Mouse (Mus musculus) gastrocnemius, postnatal 4 days (tissue): ENCODE measurements at regions not wholly inside any gene's neighbourhood (a gene's known extent, or its start where the extent isn't known, plus 50 kb on each side); places are given as distances from the start of the nearest gene placed in this dataset.

Source experiments
- DNase-seq, 2 experiments: peaks; one replicate each; pipeline ENCODE4 v3.0.0; 2021 to 2022; ENCODE audit warnings: low spot score in 2 of 2, mixed read lengths in 2 of 2

DNA sequence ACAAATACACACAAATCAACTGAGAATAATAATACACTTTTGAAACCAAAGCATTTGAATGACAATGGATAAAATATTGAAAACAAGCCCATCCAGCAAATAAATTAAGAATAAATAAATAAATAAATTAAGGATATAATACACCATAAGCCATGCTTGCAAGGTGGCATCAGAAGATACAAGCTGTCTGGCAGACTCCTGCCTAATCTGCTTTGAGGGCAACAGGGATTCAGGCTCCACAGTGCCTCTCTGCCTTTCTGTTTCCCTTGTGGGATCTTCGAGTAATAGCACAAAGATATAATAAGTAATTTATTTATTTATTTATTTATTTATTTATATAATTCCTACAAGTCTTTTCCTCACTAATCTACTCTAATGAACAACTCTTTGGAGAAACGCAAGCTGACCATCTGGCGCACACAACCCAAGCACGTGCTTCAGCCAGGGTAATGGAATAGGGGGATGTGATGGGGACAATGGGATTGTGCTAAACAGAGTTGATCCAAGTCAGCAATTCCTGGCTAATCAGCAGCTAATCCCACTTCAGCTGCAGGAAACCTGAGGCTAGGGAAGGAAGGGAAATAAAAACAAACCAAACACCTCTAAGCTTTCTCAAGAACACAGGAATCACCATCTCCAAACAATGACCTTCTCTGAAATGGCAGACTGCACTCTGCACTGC lies 205.8 kb upstream of the Cd180 start:
- DNase-seq: no peak

DNA sequence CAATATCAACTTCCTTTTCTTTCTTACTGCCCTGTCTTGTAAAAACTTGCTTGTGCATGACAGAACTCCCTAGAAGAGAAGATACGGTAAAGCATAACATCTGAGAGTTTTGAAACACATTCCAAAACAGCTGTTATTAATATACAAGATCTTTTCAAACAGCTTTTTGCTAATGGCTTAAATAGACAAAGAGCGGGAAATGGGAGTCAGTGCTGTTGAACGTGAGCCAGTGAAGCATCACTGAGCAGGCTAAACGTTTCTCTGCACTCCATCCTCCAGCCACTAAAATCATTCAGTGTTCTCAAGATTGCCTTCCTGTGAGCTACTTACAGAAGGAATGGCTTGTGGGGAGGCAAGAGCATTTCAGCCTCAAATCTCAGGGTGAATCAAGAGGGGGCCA lies 202.0 kb upstream of the Cd180 start:
- no peak for DNase-seq

DNA sequence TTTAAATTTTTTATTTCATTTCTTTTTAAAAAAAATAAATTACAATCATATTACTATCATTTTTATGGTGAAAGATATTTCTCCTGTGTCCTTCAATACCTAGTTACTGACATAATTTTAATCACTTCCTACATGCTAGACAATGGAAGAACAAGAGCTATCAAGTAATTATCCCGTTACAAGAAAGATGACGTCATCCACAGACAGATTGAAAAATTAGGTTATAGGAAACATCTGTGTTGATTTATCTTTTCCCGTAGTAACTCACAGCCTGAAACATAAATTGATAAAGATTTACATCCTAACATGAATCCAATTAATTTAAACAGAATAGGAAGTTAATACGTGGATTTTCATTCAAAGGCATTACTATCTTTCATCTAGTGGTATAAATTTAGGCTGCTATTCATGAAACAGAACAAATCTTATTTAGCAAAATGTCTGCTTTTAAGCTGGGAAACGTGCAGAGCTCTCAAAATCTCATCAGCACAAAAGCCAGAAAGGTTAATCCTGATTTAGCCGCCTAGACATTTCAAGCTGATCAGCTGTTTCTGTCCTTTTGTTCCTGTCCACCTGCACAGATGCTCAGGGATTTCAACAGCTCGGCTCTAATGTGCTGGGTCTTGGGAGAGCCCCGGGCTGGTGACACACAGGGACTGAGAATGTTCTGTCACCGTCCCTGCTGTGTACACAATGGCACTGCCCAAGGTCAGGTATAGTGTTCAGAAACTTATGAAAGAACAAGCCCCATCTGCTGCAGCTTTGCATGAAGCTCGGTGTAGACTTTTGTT lies 189.0 kb upstream of the Cd180 start:
- DNase-seq: no peak

- no peak for DNase-seq
Observed at GRCm38 (mm10) chr13:102507226-102507625, 186.1 kb upstream of the Cd180 start.

- no peak for DNase-seq
Observed at GRCm38 (mm10) chr13:102507916-102508315, 185.4 kb upstream of the Cd180 start.

- DNase-seq: no peak
Observed at GRCm38 (mm10) chr13:102510733-102511279, 182.6 kb upstream of the Cd180 start.

DNA sequence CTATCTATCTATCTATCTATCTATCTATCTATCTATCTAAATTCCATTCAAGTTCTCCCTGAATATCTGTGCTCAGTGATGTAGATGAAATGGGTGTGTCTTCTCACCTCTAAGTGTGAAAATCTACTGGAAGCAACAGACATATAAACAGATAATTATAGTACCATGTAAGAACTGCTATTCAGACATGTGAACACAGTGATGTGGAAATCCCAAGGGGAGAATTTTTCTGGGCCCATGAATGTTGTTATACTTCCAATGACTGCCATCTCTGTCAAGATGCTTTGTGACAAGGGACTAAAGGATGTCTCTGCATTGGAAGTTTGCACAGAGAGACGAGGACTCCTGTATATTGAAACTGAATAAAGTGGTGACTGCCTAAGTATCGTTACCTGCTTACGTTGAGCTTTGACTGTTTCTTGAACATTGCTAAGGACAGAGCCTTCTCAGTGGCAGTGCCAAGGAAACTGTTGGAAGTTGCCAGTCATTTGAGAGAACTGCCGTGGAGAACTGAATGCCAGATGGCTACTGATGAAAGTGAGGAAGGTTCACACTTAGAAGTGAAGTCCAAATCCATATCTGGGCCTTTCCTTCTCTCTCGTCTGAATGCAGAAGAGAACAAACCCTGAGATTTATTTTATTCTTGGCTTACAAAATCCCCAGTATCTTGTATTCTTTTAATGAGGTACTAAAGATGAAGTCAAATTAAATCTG lies 175.0 kb upstream of the Cd180 start:
- DNase-seq: no peak

GRCm38 (mm10) chr13:102521427-102521826 lies 171.9 kb upstream of the Cd180 start:
- no peak for DNase-seq

DNA sequence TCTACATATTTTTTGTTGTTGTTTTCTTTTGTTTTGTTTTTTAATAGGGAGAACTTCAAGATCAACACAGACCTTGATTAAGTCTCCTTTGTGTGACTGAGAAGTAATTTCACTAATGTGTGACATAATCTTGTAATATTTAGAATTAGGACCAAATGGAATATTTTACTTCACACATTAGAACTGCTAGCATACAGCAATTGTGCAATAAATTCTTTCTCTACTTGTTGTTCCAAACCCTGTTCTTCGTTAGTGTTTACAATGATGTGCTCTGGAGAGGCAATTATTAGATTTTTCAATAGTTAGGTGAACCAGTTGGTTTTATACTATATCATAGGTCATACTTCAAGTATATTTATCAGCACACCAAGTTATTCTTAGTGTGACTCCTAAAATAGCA lies 171.3 kb upstream of the Cd180 start:
- no peak for DNase-seq

DNA sequence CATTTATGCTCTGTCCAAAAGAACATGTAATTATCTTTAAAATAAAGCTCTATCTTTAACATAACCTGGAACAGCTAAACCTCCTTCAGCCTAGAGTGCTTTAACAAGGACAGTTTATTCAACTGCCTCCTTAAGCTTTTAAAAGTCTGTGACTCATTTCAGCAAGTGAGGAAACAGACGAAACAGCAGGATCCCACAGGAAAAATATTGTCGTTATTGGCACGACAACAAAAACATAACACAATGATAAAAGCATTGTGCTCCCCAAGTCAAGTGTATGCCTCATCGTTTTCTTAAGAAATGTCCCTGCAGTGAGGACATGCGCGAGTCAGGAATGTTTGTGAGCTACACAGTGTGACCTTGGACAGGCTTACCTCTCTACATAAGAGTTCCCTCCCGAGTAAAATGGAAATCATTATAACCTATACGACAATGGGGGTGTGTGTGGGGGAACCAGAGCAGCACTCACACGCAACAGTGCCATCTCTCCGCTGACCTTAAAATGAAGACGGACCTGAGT lies 166.7 kb upstream of the Cd180 start:
- no peak for DNase-seq

DNA sequence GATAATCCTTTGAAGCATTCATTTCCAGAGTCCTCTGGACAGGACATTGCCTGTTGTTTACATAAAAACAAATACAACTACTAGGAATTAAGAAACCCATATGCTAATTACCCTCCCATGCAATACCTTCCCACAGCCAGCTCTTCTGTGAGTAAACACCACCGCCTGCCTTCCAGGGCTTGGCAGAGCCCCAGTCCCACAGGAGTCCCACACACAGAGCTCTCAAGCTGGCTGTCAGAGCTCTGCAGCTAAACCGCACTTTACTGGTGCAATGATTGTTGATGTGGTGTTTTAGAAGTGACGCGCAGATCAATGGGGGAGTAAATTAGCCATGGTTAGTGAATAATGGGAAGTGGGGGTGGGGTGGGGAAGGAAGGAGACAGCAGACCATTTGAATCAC lies 159.6 kb upstream of the Cd180 start:
- DNase-seq: no peak

DNA sequence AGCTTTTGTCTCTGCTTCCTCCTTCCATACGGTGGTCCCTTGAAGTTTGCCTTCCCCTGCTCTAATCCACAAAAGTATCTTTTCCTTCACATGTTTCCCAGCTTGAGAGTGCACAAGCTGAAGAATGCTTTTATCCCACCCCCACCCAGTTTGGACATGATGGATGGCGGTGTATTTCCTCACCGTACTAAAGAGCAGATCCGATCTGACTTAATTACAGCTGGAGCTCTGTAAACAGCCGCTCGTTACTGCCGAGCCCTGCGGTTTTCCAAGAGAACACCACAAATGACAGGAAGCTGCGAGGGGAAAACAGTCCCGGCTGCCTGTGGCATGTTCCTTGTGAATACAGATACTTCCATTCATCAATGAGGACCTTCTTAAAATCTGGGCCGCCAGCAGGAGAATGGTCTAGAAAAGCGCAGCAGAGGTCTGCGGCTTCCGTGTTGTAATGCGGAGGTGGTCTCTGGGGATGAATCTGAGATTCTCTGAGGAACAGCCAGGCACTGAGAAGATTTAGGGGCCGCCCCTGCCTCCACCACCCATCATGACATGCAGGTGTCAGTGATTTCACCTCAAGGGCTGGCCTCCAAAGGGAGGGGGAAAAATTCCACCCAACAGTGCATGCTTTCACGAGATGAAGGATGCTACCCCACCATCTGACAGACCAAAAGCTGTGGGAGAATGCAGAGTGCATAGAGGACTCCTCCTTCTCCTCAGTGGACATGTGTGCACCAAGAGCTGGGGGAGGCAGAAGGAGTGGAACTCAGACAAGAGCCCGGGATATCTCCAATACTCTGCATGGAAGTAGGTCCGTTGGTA lies 155.7 kb upstream of the Cd180 start:
- no peak for DNase-seq

DNA sequence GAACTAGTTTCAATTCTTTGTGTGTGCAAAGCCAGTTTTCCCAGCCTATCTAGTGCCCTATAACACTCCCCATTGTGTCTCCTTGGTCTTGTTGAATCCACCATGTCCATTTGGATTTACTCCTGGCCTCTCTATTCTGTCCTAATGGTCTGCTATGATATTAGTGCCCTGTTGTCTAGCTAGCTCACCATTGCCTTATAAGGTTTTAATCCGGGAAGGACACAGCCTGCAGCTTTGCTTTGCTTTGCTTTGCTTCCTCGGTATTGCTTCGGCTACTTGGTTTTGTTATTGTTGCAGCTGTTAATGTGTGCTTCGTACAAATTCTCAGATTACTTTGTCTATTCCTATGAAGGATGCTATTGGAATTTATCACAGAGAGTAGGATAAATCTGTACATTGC lies 152.9 kb upstream of the Cd180 start:
- DNase-seq: no peak

DNA sequence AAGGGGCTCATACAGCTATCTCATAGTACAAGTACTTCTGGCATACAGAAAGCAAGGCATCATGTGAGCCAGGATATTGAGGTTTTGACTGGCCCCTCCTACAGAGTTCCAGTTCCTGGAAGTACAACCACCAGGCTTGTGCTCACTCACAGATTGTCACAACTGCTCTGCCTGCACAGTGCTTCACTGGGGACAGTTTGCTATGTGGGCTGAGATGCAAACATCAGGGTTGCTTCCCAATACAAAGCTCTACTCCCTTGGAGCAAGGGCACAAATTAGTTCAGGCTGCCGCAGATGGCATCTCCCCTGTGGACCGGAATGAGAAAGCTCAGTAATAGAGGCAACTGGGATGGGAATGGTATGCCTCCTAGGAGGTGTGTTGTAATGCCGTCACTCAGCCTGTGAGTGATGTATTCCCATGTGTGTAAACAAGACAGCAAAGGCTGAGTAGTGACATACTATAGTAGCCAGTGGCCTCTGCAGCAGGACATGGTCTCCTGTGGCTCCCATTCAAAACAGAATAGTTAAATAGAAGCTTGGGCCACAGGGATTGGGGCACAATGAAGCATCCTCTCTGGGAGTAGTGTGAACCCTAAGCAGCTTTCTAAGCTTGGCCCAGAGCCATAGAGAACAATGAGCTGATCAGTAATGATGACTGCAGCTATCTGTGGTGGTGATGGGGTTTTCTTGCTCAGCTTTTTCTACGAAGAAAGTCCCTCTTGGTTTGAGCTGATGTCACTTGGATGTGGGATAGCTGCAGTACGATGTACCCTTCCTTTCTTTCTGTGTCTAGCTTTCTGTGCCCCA lies 148.8 kb upstream of the Cd180 start:
- no peak for DNase-seq

DNA sequence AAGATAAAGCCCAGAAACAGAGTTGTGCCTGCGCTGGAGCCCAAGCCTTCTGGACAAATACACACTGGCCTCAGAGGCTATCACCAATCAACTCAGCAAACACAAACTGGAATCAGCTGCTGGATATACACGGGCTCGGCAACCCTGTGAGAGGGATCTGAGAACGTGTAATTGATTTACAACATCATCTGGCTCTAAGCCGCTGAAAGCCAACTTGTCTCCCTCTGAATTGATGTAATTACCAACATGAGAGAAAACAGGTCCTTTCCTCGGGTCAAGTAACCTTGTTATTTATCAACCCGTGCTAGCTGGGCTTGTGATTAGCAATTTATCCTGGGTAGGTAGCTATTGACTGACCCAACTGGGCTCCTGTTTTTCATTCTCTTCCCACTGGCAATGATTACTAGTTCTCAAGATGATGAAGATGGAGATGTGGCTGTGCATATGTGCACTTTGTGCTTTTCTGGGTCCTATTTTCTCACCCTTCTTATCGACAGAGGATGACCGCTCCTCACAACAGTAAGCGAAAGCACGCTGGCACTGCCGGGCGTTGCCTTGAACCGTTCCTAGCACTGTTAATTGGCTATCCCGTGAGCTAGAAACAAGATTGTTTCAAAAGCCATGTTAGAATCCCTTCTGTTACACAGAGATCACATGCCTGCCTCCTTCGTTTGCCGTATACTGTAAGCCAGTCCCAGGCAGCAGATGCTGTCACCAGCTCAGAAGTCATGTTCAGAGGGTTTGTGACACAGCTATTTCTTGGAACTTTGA lies 147.3 kb upstream of the Cd180 start:
- no peak for DNase-seq

DNA sequence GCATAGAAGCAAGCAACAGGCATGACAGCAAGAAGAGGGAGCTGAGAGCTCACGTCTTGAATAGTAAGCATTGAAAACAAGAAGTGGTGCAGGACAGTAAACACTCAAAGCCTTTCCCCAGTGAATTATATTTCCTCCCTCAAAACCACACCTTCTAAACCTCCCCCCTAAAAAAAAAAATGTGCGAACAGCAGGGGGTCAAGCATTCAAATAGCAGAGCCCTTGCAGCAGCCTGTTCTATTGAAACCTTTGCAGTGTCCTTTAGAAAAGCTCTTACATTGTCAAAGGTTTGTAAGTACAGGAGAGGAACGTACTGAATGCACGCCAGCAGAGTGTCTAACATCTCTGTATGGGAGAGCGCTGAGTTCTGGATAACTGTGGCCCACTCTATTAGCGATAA lies 145.1 kb upstream of the Cd180 start:
- DNase-seq: no peak

GRCm38 (mm10) chr13:102566846-102567572 lies 126.3 kb upstream of the Cd180 start:
- DNase-seq: no peak

- DNase-seq: no peak
Observed at GRCm38 (mm10) chr13:102569580-102569979, 123.8 kb upstream of the Cd180 start.

GRCm38 (mm10) chr13:102570286-102570685 lies 123.1 kb upstream of the Cd180 start:
- DNase-seq: no peak
